Mouse (Mus musculus) gastrocnemius, postnatal 36 days (tissue): Measurements from ENCODE around the gene Cuedc1. TPM values are rescaled to one million over a fixed set of nuclear protein-coding genes. Genes with fewer than 3 reads are reported as not detected.

Experiments
- DNase-seq, 2 experiments: peaks; one replicate each; pipeline ENCODE4 v3.0.0; 2022
- intact Hi-C: fragments of 180-260 bp; cut with DNase I; formaldehyde crosslinking; loops from one replicate; pipeline ENCODE4 v1.15.1; 2025
- total RNA-seq, 2 experiments: library from RNA; stranded (reverse); gene quantifications; 2 replicates each; pipeline ENCODE4 v1.2.3; 2021

The Cuedc1 gene
- total RNA-seq, 2 experiments from 2014 or later, result 80.3 to 96.9 TPM

- intact Hi-C loops, result no loop called here
- DNase-seq, result no peak
Observed at GRCm38 (mm10) chr11:88164213-88164723, 66.4 kb downstream of the Cuedc1 start.

GRCm38 (mm10) chr11:88164801-88165377, 67.0 kb downstream of the Cuedc1 start:
- peak; percentile 89 for DNase-seq
- intact Hi-C loops, result no loop called here

GRCm38 (mm10) chr11:88165683-88166364, 68.0 kb downstream of the Cuedc1 start:
- intact Hi-C loops, result no loop called here
- DNase-seq, result no peak

DNA sequence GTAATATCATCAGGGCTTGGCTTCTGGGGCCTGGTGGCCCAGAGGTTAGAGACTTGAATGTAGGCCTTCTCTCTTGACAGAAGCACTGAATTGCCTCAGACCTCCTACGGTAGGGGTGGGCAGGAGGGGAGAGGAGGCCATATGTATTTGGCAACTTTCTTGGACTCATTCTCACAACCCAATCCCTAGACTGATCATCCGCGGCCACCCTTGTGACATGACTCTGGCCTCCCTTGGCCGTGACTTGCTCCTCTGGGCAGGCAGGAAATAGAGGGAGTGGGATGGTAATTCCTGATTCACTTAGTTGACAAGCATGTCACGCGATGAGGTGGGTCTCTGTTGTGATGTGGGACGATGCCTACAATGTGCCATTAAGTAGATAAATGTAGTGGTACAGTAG, 68.6 kb downstream of the Cuedc1 start:
- intact Hi-C loops, result no loop called here
- DNase-seq, result no peak

GRCm38 (mm10) chr11:88168611-88169010, 70.8 kb downstream of the Cuedc1 start:
- intact Hi-C loops, result no loop called here
- DNase-seq, result no peak

DNA sequence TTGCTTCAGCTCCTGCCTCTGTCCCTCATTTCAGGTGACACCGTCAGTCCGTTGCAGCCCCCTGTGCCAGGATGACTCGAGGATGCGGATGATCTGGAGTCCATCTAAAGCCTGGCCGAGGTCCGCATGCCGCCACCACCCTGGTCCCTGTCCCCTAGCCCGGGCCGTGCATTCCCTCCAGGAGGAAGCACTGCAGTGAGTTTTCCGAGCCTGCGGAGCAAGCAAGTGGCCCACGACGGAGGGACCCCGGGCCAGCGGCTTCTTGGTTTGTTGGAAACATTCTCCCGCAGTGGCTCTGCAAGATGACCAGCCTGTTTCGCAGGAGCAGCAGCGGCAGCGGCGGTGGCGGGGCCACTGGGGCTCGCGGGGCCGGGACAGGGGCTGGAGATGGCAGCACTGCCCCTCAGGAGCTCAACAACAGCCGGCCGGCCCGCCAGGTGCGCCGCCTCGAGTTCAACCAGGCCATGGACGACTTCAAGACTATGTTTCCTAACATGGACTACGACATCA, 71.7 kb downstream of the Cuedc1 start:
- intact Hi-C loops, result loop anchor here (2.0 kb wide), 1 partner anchor 17 kb away; no protein-coding TSS in a partner anchor
- DNase-seq, result no peak

GRCm38 (mm10) chr11:88170606-88171005, 72.7 kb downstream of the Cuedc1 start:
- no peak for DNase-seq
- intact Hi-C loops, result loop anchor here (2.0 kb wide), 1 partner anchor 16 kb away; no protein-coding TSS in a partner anchor

DNA sequence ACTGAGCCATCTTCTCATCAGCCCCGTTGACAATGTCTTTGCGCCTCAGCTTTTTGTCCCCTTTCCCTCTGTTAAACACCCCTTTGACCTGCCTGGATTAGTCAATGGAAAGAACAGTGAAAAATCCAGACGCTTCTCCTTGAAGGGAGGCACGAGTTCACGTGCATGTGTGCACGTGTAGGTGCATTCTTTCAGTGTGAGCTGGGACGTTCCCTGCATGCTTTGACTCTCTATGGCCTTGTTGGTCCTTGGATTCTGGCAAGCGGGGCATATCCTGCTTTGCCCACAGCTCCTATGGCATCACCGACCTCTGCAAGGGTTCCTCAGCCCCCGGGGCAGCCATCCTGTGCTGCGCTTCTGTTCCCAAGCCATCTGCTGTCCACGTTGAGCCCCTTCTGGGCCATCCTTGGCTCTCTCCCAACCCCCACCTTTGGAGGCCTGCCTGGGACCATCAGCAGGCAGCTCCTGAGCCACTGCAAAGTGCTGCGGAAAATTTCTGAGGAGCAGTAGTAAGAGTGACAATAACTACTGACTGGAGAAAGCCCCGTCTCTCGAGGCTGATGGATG, 74.1 kb downstream of the Cuedc1 start:
- intact Hi-C loops, result loop anchor here (2.0 kb wide), 1 partner anchor 15 kb away; no protein-coding TSS in a partner anchor
- DNase-seq, result no peak

GRCm38 (mm10) chr11:88172601-88173325, 74.9 kb downstream of the Cuedc1 start:
- intact Hi-C loops, result no loop called here
- DNase-seq, result peak; percentile 62 to 75

- intact Hi-C loops, result no loop called here
- no peak for DNase-seq
Observed at GRCm38 (mm10) chr11:88173386-88174025, 75.6 kb downstream of the Cuedc1 start.

- DNase-seq, result peak; percentile 54 to 68
- intact Hi-C loops, result no loop called here
Observed at GRCm38 (mm10) chr11:88180467-88180958, 82.7 kb downstream of the Cuedc1 start.

DNA sequence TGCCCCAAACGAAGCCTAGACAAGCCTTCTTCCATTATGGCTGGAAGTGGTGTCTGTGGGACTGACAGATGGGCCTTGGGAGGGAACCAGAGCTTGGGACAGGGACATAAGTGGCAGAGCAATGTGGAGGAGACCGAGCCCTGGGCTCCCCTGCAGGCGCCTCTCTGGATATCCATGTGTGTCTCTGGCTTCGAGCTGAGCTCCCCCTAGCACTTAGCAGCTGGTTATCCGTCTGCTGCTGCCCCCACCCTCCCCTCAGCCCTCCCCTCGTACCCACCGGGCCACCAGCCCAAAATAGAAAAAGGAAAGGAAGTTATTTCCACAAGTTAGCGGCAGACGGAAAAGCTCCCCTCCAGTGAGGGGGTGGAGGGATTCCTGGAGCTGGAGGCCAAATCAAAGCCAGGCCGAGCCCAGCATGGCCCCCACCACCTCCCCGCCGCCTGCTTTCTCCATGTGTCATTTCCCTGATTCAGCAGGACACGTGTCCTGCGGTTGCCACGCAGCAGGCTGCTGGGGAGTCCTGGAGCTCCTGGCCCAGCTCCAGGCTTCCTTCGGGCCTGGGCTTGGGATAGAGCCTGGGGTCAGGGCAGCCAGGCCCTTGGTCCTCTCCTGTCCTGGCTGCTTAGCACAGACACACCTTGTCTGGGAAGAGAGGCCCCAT, 83.2 kb downstream of the Cuedc1 start:
- intact Hi-C loops, result no loop called here

DNA sequence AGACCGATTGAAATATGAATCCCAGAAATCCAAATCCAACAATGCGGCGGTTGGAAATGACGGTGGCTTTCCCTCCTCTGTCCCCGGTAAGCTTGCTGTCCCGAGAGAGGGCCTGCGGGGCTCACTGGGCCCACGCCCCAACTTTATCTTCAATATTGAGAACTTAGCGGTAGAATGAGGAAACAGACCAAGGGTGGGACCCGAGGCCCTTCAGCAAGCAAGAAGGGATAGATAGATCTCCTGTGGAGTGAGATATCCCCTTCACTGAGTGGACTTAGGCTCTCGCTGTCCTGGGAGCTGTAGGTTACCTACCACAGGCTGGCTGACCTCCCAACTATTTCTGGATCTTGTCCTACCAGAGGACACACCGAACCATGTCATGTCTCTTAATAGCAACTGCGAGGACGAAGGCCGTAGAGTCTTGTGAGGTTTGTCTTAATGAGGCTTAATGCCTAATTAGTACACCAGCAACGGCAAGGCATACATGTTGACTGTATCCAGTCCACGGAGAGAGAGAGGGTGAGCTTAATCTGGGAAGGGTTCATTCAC, 86.8 kb downstream of the Cuedc1 start:
- DNase-seq, result no peak
- intact Hi-C loops, result no loop called here

More for the DNA sequence above, 83.2 kb downstream of the Cuedc1 start:
- DNase-seq, result peak; percentile 66 to 79

GRCm38 (mm10) chr11:88186078-88186946, 88.5 kb downstream of the Cuedc1 start:
- DNase-seq, result peak in 1 of 2 experiments; percentile 2
- intact Hi-C loops, result loop anchor here (2.0 kb wide), 1 partner anchor 16 kb away; no protein-coding TSS in a partner anchor

DNA sequence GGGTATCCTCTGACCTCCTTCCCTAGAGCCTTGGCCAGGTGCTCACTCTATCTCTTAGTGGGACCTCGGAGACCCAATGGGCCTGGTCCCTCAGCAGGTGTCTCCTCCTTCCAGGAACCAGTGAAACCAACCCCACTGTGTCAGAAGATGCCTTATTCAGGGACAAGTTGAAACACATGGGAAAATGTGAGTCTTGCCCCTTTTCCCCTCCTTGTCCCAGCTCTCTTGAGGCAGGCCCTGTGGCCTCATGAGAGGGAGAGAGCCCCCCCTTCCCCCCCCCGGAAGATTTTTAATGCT, 89.0 kb downstream of the Cuedc1 start:
- DNase-seq, result peak in 1 of 2 experiments; percentile 2
- intact Hi-C loops, result loop anchor here (2.0 kb wide), 1 partner anchor 16 kb away; no protein-coding TSS in a partner anchor

DNA sequence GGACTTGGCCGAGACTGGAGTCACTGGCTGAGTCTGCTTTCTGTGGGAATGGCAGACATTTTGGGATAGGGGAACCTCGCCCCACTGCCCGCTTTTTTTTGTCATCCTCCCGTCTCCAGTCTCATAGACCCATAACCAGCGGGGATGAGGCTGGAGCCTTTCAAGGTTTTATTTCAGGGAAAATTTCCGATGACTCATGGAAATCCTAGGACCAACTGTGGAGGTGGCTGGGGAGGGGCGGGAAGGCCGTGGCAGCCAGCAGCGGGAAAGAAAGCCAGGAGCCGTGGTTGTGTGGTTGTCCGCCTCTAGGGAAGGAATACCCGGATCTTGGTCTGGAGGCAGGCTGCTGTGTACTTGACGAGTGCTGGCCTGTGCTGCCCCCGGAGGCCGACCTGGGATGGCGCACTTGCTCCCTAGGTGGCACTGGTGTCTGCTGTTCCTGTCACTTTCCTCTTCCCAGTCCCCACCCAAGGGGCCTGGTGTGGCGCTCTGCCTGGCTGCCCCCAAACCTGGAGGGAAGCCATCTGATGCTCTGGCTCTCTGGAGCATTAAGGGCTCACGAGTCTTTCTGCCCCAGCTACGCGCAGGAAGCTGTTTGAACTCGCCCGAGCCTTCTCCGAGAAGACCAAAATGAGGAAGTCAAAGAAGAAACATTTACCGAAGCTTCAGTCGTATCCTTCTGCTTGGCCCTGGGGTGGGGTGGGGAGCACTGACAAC, 89.7 kb downstream of the Cuedc1 start:
- peak; percentile 84 to 85 for DNase-seq

GRCm38 (mm10) chr11:88188216-88188615, 90.4 kb downstream of the Cuedc1 start:
- intact Hi-C loops, result loop anchor here (2.0 kb wide), 1 partner anchor 129 kb away; no protein-coding TSS in a partner anchor
- no peak for DNase-seq

More for the DNA sequence above, 89.7 kb downstream of the Cuedc1 start:
- intact Hi-C loops, result loop anchor here (2.0 kb wide), 2 partner anchors 17 to 129 kb away; no protein-coding TSS in a partner anchor
